In genomic region chr4:115850631-115851030, GRCm38 (mm10) we compare ENCODE assay signal across 18 mouse cellular contexts. TPM values are rescaled to one million over a fixed set of nuclear protein-coding genes. Genes with fewer than 3 reads are reported as not detected.
"Had no signal": no experiment of that assay in that cellular context is flagged by ENCODE, and none has a peak within 500 bp of the region (broad histone marks: within the 10 kb centered on the region; RNA-seq: fewer than 3 reads in every experiment).

No protein-coding gene starts in this region.

- H3K4me3 ChIP-seq: limb, embryonic 12.5 days; lung, embryonic 15.5 days; midbrain, embryonic 10.5 days; myocyte; neural tube, embryonic 12.5 days had no signal

- H3K9me3 ChIP-seq: limb, embryonic 12.5 days; lung, embryonic 15.5 days; midbrain, embryonic 10.5 days; neural tube, embryonic 12.5 days had no signal

- H3K9ac ChIP-seq: limb, embryonic 12.5 days; lung, embryonic 15.5 days; neural tube, embryonic 12.5 days had no signal

- DNase-seq: kidney, adult 8-10 months; kidney, postnatal 25 days; layer of hippocampus, adult 9-11 months; lung, postnatal 14 days; midbrain, embryonic 14.5 days; thymus, postnatal 36 days had no signal

- ATAC-seq: hindbrain, embryonic 16.5 days; inflammation-experienced regulatory T-cells, adult 6 months; intestine, postnatal 0 days had no signal

- H3K4me2 ChIP-seq: limb, embryonic 12.5 days; lung, embryonic 15.5 days; neural tube, embryonic 12.5 days had no signal

- H3K27ac ChIP-seq: limb, embryonic 12.5 days; lung, embryonic 15.5 days; midbrain, embryonic 10.5 days; neural tube, embryonic 12.5 days had no signal

- H3K27me3 ChIP-seq: limb, embryonic 12.5 days; lung, embryonic 15.5 days; neural tube, embryonic 12.5 days had no signal

RNA-seq across cellular contexts. Expression of gene Kncn, which starts 33.6 kb away (rescaled TPM):
- total RNA-seq: liver, adult 2 months; neutrophil, adult 5-6 weeks had no signal
- polyA plus RNA-seq: inflammation-experienced regulatory T-cells, adult 6 months; intestine, postnatal 0 days; limb, embryonic 12.5 days; liver, adult 2 months; lung, embryonic 15.5 days; myocyte; neural tube, embryonic 12.5 days; stomach, embryonic 14.5 days; thymus, postnatal 0 days had no signal

RNA-seq across cellular contexts. Expression of gene 6430628N08Rik, which starts 39.8 kb away (rescaled TPM):
- total RNA-seq: liver, adult 2 months; neutrophil, adult 5-6 weeks had no signal
- polyA plus RNA-seq: inflammation-experienced regulatory T-cells, adult 6 months; intestine, postnatal 0 days; liver, adult 2 months; lung, embryonic 15.5 days; midbrain, embryonic 14.5 days; myocyte; neural tube, embryonic 12.5 days; stomach, embryonic 14.5 days; thymus, postnatal 0 days had no signal
